Mouse (Mus musculus) lung, adult 2 months (tissue): ENCODE measurements around the gene Ago1.

ENCODE experiments used
- CTCF ChIP-seq: fragments of 200-500 bp; IDR thresholded peaks from 2 replicates; pipeline ENCODE4 v1.5.1; 2011; ENCODE audit warnings: mild to moderate bottlenecking, low read length, control low read depth; ENCODE audit not compliant: insufficient read depth
- POLR2A ChIP-seq: fragments of 200-500 bp; IDR thresholded peaks from 2 replicates; pipeline ENCODE4 v1.6.1; 2011; ENCODE audit warnings: low read depth, mild to moderate bottlenecking, control low read depth, low read length, borderline replicate concordance; ENCODE audit errors: extremely low read depth

GRCm38 (mm10) chr4:126483874-126484273, 15.5 kb upstream of the Ago1 start:
- no peak for TF ChIP-seq POLR2A
- TF ChIP-seq CTCF: no peak
